Mouse (Mus musculus) E14TG2a.4 (cell line): ENCODE results near the gene Fermt1.

ENCODE experiments used
- CTCF ChIP-seq: conservative IDR thresholded peaks from 2 replicates; pipeline ENCODE4 v1.5.1; 2014; ENCODE audit warnings: low read length
- NANOG ChIP-seq: IDR thresholded peaks from 2 replicates; pipeline ENCODE4 v1.6.1; 2014; ENCODE audit warnings: borderline replicate concordance, low read length, mixed read lengths

GRCm38 (mm10) chr2:132873657-132874326 is 71.9 kb downstream of the Fermt1 start:
- TF ChIP-seq CTCF = no peak
- TF ChIP-seq NANOG = no peak
